Mouse (Mus musculus) embryonic fibroblast, embryonic 13.5 days (primary cell): ENCODE measurements around the gene Higd1c.

Experiments used
- CTCF ChIP-seq: IDR thresholded peaks from 2 replicates; pipeline ENCODE4 v1.5.1; 2011; ENCODE audit warnings: mild to moderate bottlenecking, control low read depth, low read length, moderate library complexity, borderline replicate concordance; ENCODE audit not compliant: insufficient read depth
- POLR2A ChIP-seq: IDR thresholded peaks from 2 replicates; pipeline ENCODE4 v1.6.1; 2011; ENCODE audit warnings: low read depth, mild to moderate bottlenecking, control low read depth, low read length, moderate library complexity

- TF ChIP-seq CTCF: no peak
- no peak for TF ChIP-seq POLR2A
Observed at GRCm38 (mm10) chr15:100364242-100364641, at the start of gene Higd1c.
